Mouse (Mus musculus) liver, embryonic 15.5 days (tissue): Measurements from ENCODE around the gene Fggy. TPM values are rescaled to one million over a fixed set of nuclear protein-coding genes. Genes with fewer than 3 reads are reported as not detected.

Experiments
- ATAC-seq: fragments of 200-750 bp; cut with Nextera tagmentation; 2 replicates; pipeline ENCODE4 v1.8.0; 2017; ENCODE audit warnings: moderate number of reproducible peaks, mild to moderate bottlenecking, moderate library complexity; ENCODE audit not compliant: insufficient read depth
- H3K27ac ChIP-seq: fragments of 300-500 bp; sonication (generic); replicated peaks from 2 replicates; pipeline ENCODE4 v1.5.1; 2015; ENCODE audit warnings: mild to moderate bottlenecking, inconsistent platforms
- H3K27me3 ChIP-seq: fragments of 300-500 bp; sonication (generic); 2 replicates; pipeline ENCODE4 v1.6.1; 2015; ENCODE audit warnings: mild to moderate bottlenecking, inconsistent platforms
- H3K36me3 ChIP-seq: fragments of 300-500 bp; sonication (generic); replicated peaks from 2 replicates; pipeline ENCODE4 v1.6.1; 2015; ENCODE audit warnings: moderate library complexity, mild to moderate bottlenecking, inconsistent platforms
- H3K4me1 ChIP-seq: fragments of 300-500 bp; sonication (generic); replicated peaks from 2 replicates; pipeline ENCODE4 v1.6.1; 2015; ENCODE audit warnings: inconsistent platforms
- H3K4me2 ChIP-seq: fragments of 300-500 bp; sonication (generic); 2 replicates; pipeline ENCODE4 v1.6.1; 2015; ENCODE audit warnings: moderate library complexity, mild to moderate bottlenecking, inconsistent platforms
- H3K4me3 ChIP-seq: fragments of 300-500 bp; sonication (generic); replicated peaks from 2 replicates; pipeline ENCODE4 v1.5.1; 2015; ENCODE audit warnings: mild to moderate bottlenecking, inconsistent platforms
- H3K9ac ChIP-seq: fragments of 300-500 bp; sonication (generic); 2 replicates; pipeline ENCODE4 v1.6.1; 2015; ENCODE audit warnings: moderate library complexity, mild to moderate bottlenecking, inconsistent platforms
- H3K9me3 ChIP-seq: fragments of 300-500 bp; sonication (generic); replicated peaks from 2 replicates; pipeline ENCODE4 v1.6.1; 2016; ENCODE audit warnings: inconsistent platforms
- WGBS: fragments of 180-500 bp; shearing (Covaris S2); methylation state at CpG from one replicate; pipeline ENCODE4 v1.1.7; 2015; ENCODE audit warnings: mixed read lengths; ENCODE audit not compliant: insufficient replicate concordance; 5-methylcytosine and 5-hydroxymethylcytosine counted together
- polyA plus RNA-seq: library from polyadenylated mRNA; unstranded; fragments of >200 nt; fragmentation: Nextera tagmentation; extraction: Ambion mirVana; gene quantifications from 2 replicates; pipeline ENCODE4 v1.2.1, GENCODE M21; 2015

Fggy gene
- polyA plus RNA-seq, 1 experiment from 2014 or later: 31.6 TPM

- no peaks in the 10 kb centered on the region for H3K27me3 ChIP-seq
- H3K9me3 ChIP-seq: no peaks in the 10 kb centered on the region
- whole genome bisulfite sequencing: 58% methylated on average over 7 of the region's 7 CpGs
- no peaks in the 10 kb centered on the region for H3K36me3 ChIP-seq
- H3K27ac ChIP-seq: no peak overlapping the region
- no peak overlapping the region for H3K4me3 ChIP-seq
- no peak for ATAC-seq
- H3K4me2 ChIP-seq: no peak overlapping the region
- no peak overlapping the region for H3K9ac ChIP-seq
- peaks cover 6% of the 10 kb centered on the region for H3K4me1 ChIP-seq
These were observed 109.1 kb downstream of the Fggy start for GRCm38 (mm10) chr4:95666284-95666889.

DNA sequence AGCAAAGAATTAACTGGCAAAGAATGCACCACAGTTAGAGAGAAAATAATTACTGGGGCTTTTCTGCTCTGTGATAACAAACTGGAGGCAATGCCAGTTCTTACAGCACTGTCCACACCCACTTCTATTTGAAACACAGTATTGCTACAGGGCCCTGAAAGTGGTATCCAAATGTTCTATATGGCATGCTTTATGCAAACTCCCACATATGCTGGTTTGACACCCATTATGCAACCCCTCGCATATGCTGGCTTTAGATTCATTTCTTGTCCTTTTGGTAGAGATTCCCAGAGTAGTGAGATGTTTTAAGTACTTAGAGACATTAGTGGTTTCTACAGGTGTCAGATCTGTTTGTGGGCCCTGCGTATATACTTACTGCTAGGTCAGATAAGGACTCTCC, 109.6 kb downstream of the Fggy start:
- Histone ChIP-seq H3K4me1 (peaks cover 6% of the 10 kb centered on the region), H3K27ac (no peak overlapping the region), H3K36me3 (no peaks in the 10 kb centered on the region), H3K27me3 (no peaks in the 10 kb centered on the region), H3K4me3 (no peak overlapping the region), H3K4me2 (no peak overlapping the region), H3K9ac (no peak overlapping the region), H3K9me3 (no peaks in the 10 kb centered on the region)
- 67% methylated on average over 2 of the region's 2 CpGs for WGBS
- no peak for ATAC-seq

GRCm38 (mm10) chr4:95667595-95667994, 110.3 kb downstream of the Fggy start:
- Histone ChIP-seq H3K27me3 (no peaks in the 10 kb centered on the region), H3K4me3 (no peak overlapping the region), H3K4me1 (peaks cover 6% of the 10 kb centered on the region), H3K36me3 (no peaks in the 10 kb centered on the region), H3K9me3 (no peaks in the 10 kb centered on the region), H3K4me2 (no peak overlapping the region), H3K9ac (no peak overlapping the region), H3K27ac (no peak overlapping the region)
- no peak for ATAC-seq
- WGBS: 69% methylated on average over 1 of the region's 1 CpGs

GRCm38 (mm10) chr4:95668543-95668942, 111.2 kb downstream of the Fggy start:
- Histone ChIP-seq H3K27ac (no peak overlapping the region), H3K9me3 (no peaks in the 10 kb centered on the region), H3K4me1 (peaks cover 6% of the 10 kb centered on the region), H3K36me3 (no peaks in the 10 kb centered on the region), H3K9ac (no peak overlapping the region), H3K27me3 (no peaks in the 10 kb centered on the region), H3K4me2 (no peak overlapping the region), H3K4me3 (no peak overlapping the region)
- ATAC-seq: no peak
- WGBS: 69% methylated on average over 3 of the region's 3 CpGs

DNA sequence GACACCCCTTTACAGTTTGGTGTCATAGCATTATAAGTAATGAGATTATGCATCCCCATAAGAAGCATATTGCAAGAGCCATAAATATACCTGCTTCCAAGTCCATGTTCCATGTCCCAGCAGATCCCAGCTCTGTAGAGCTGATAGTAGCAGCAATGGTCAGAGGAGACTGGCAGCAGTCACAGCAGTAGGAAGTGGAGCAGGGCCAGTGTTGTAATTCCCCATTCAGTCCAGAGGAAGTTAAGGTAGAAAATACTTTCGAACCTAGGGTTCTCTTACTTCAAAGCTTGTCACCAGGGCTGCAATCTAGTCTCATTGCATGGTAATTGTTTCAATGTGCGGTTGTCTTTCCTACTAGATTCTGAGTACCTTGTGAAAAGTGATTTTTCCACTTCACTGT, 112.0 kb downstream of the Fggy start:
- whole genome bisulfite sequencing: 38% methylated on average over 2 of the region's 2 CpGs
- no peak for ATAC-seq
- H3K4me3 ChIP-seq: no peak overlapping the region
- no peaks in the 10 kb centered on the region for H3K36me3 ChIP-seq
- H3K27ac ChIP-seq: no peak overlapping the region
- H3K4me2 ChIP-seq: no peak overlapping the region
- H3K4me1 ChIP-seq: no peaks in the 10 kb centered on the region; the same call in 1 of the 2 replicates
- no peaks in the 10 kb centered on the region for H3K9me3 ChIP-seq
- H3K9ac ChIP-seq: no peak overlapping the region
- H3K27me3 ChIP-seq: no peaks in the 10 kb centered on the region

DNA sequence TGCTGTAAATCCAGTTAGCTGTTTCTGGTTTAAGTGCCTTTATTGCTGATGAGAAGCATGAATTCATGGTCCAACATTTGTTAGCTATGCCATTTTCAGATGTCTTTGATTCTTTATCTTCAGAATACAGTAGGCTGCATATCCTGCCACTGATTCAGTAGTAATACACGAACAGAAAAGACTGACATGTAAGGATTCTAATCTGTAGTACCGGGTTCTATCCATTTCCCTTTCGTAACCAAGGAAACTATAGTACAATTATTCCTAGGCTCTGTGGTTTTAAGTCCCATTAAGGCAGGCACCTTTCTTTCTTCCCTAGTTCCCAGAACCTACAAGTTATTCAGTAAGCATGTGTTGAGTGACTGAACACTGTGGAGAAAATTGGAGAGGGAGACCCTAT, 113.3 kb downstream of the Fggy start:
- Histone ChIP-seq H3K9me3 (no peaks in the 10 kb centered on the region), H3K36me3 (no peaks in the 10 kb centered on the region), H3K4me1 (no peaks in the 10 kb centered on the region), H3K4me2 (no peak overlapping the region), H3K4me3 (no peak overlapping the region), H3K9ac (no peak overlapping the region), H3K27ac (no peak overlapping the region), H3K27me3 (no peaks in the 10 kb centered on the region)
- ATAC-seq: no peak
- WGBS: 24% methylated on average over 3 of the region's 3 CpGs

- H3K9me3 ChIP-seq: no peaks in the 10 kb centered on the region
- H3K27me3 ChIP-seq: no peaks in the 10 kb centered on the region
- no peak overlapping the region for H3K9ac ChIP-seq
- 51% methylated on average over 1 of the region's 1 CpGs for WGBS
- no peaks in the 10 kb centered on the region for H3K36me3 ChIP-seq
- no peak overlapping the region for H3K27ac ChIP-seq
- no peaks in the 10 kb centered on the region for H3K4me1 ChIP-seq
- no peak overlapping the region for H3K4me2 ChIP-seq
- no peak for ATAC-seq
- no peak overlapping the region for H3K4me3 ChIP-seq
These were observed 114.7 kb downstream of the Fggy start for GRCm38 (mm10) chr4:95672039-95672438.

- Histone ChIP-seq H3K27ac (no peak overlapping the region), H3K4me2 (no peak overlapping the region), H3K9ac (no peak overlapping the region), H3K27me3 (no peaks in the 10 kb centered on the region), H3K9me3 (no peaks in the 10 kb centered on the region), H3K4me1 (no peaks in the 10 kb centered on the region), H3K4me3 (no peak overlapping the region), H3K36me3 (no peaks in the 10 kb centered on the region)
- WGBS: 56% methylated on average over 2 of the region's 2 CpGs
- ATAC-seq: no peak
These were observed 119.1 kb downstream of the Fggy start for GRCm38 (mm10) chr4:95676390-95676789.

DNA sequence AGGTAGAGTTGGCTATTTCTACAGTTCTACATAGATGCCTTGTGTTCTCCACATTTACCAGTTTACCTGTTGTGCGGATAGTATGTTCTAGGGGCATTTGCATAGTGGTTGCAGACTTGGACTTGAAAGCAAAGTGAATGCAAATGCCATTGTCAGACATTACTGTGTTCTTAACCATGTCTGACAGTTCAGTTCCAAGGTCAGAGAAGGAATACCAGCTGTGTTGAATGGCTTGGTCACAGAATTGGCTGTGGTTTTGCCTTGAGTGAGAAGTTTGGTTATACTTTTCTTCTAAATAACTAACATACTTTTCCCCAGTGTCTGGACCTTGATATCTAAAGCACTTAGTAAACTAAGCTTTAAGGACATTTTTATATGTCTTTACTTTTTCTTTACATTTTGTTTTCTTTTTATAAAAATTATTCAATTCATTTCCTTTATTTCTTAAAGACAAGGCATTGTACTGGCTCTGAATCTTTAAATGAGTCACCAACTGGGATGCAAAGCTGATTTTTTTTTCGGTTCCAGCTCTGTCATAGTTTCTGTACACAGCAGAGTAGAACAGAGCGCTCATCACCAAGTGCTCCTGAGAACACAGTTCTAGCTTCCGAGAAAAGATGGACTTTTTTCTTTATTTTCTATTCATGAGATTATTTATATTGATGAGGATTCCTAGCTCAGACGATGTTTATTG, 123.6 kb downstream of the Fggy start:
- Histone ChIP-seq H3K4me3 (no peak overlapping the region), H3K27ac (no peak overlapping the region), H3K4me2 (no peak overlapping the region), H3K27me3 (no peaks in the 10 kb centered on the region), H3K9me3 (no peaks in the 10 kb centered on the region), H3K4me1 (no peaks in the 10 kb centered on the region), H3K9ac (no peak overlapping the region), H3K36me3 (no peaks in the 10 kb centered on the region)
- 69% methylated on average over 5 of the region's 5 CpGs for WGBS
- no peak for ATAC-seq

DNA sequence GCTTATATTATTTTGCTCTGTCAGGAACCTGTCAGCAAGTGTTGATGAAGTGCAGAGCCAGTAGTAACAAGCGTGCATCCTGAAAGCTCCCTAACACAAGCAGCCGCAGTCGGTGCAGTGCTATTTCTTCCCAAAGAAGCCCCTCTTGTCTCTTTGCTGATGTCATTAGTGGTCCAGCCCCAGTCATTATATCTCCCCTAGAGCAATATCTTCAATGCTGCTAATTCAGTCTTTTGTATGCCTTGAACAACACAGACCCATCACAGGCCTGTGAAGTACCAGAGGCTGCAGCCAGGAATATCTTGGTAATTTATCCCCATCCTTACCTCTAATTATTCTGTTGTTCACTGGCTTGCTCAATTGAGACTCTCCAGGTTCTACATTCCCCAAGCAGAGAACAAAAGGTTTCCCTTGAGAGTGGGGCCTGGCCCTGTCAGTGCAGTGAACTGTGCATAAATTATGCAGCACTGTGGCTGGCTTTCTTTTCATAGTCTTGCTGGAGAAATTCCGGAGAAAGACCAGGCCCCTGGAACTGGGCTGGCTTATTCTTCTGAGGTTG, 127.3 kb downstream of the Fggy start:
- Histone ChIP-seq H3K4me1 (no peaks in the 10 kb centered on the region), H3K27ac (no peak overlapping the region), H3K9ac (no peak overlapping the region), H3K4me2 (no peak overlapping the region), H3K36me3 (no peaks in the 10 kb centered on the region), H3K9me3 (no peaks in the 10 kb centered on the region), H3K27me3 (no peaks in the 10 kb centered on the region), H3K4me3 (no peak overlapping the region)
- no peak for ATAC-seq
- whole genome bisulfite sequencing: 53% methylated on average over 4 of the region's 4 CpGs

DNA sequence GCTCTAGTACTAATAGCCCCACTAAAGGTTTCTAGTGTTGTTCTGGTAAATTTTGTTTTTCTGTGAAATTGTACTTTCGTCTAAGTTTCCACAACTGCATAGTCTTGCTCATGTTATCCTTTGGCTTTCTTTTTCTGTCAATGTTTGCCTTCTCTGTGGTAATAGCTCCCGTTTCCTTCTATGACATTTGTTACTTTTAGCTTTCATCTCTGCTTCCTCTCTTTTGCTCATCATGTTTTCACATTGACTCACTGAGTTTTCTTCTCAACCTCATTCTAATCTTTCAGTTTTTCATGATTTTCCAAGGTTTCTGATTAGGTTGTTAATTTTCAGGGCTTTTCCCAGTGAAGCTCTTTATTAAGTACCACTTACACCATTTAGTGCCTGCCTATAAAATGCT, 129.5 kb downstream of the Fggy start:
- Histone ChIP-seq H3K36me3 (no peaks in the 10 kb centered on the region), H3K9ac (no peak overlapping the region), H3K27me3 (no peaks in the 10 kb centered on the region), H3K4me1 (no peaks in the 10 kb centered on the region), H3K27ac (no peak overlapping the region), H3K4me3 (no peak overlapping the region), H3K4me2 (no peak overlapping the region), H3K9me3 (no peaks in the 10 kb centered on the region)
- 53% methylated on average over 2 of the region's 2 CpGs for WGBS
- no peak for ATAC-seq
